Mouse (Mus musculus): ENCODE measurements around the gene Rcn1.

Rcn1 gene

GRCm38 (mm10) chr2:105392514-105392913 is 6.6 kb downstream of the Rcn1 start:
- no peak for DNase-seq

- DNase-seq: no peak
Measured at GRCm38 (mm10) chr2:105391414-105391784, 7.7 kb downstream of the Rcn1 start.

- DNase-seq: no peak
Measured at GRCm38 (mm10) chr2:105390653-105391413, 8.3 kb downstream of the Rcn1 start.

- no peak for DNase-seq
Measured at GRCm38 (mm10) chr2:105389007-105389890, 9.9 kb downstream of the Rcn1 start.

GRCm38 (mm10) chr2:105386418-105386817 is 12.7 kb downstream of the Rcn1 start:
- no peak for DNase-seq

- peak in 1 of 2 experiments; percentile 56 for DNase-seq
Measured at GRCm38 (mm10) chr2:105384998-105385397, 14.1 kb downstream of the Rcn1 start.

GRCm38 (mm10) chr2:105383063-105383462 is 16.1 kb downstream of the Rcn1 start:
- DNase-seq: no peak

GRCm38 (mm10) chr2:105380757-105381319 is 18.3 kb downstream of the Rcn1 start:
- DNase-seq: no peak

GRCm38 (mm10) chr2:105379682-105380081 is 19.4 kb downstream of the Rcn1 start:
- no peak for DNase-seq

GRCm38 (mm10) chr2:105375705-105376104 is 23.4 kb downstream of the Rcn1 start:
- no peak for DNase-seq

GRCm38 (mm10) chr2:105375261-105375660 is 23.9 kb downstream of the Rcn1 start:
- no peak for DNase-seq

- DNase-seq: no peak
Measured at GRCm38 (mm10) chr2:105373658-105374057, 25.5 kb downstream of the Rcn1 start.

- DNase-seq: peak; percentile 48 to 56
Measured at GRCm38 (mm10) chr2:105372727-105373126, 26.4 kb downstream of the Rcn1 start.

- no peak for DNase-seq
Measured at GRCm38 (mm10) chr2:105372156-105372555, 27.0 kb downstream of the Rcn1 start.

GRCm38 (mm10) chr2:105370698-105371097 is 28.4 kb downstream of the Rcn1 start:
- no peak for DNase-seq

- no peak for DNase-seq
Measured at GRCm38 (mm10) chr2:105370240-105370639, 28.9 kb downstream of the Rcn1 start.

- no peak for DNase-seq
Measured at GRCm38 (mm10) chr2:105367623-105368022, 31.5 kb downstream of the Rcn1 start.

- no peak for DNase-seq
Measured at GRCm38 (mm10) chr2:105358040-105358439, 41.1 kb downstream of the Rcn1 start.

- DNase-seq: no peak
Measured at GRCm38 (mm10) chr2:105356791-105357190, 42.3 kb downstream of the Rcn1 start.

GRCm38 (mm10) chr2:105348886-105349285 is 50.2 kb downstream of the Rcn1 start:
- no peak for DNase-seq

- peak; percentile 7 to 17 for DNase-seq
Measured at GRCm38 (mm10) chr2:105339993-105340392, 59.1 kb downstream of the Rcn1 start.

- DNase-seq: no peak
Measured at GRCm38 (mm10) chr2:105337171-105337875, 61.8 kb downstream of the Rcn1 start.

Measured in kidney, postnatal 36 days (tissue).